Mouse (Mus musculus): ENCODE results near the gene Tas2r110. TPM values are rescaled to one million over a fixed set of nuclear protein-coding genes. Genes with fewer than 3 reads are reported as not detected.

Gene Tas2r110
- polyA plus RNA-seq (2015; fragmentation: Nextera tagmentation; extraction: Ambion mirVana): not detected in 2 replicates

GRCm38 (mm10) chr6:132867708-132868107 is at the start of gene Tas2r110:
TSS of gene Tas2r110 (plus strand) at chr6:132868008.

DNA sequence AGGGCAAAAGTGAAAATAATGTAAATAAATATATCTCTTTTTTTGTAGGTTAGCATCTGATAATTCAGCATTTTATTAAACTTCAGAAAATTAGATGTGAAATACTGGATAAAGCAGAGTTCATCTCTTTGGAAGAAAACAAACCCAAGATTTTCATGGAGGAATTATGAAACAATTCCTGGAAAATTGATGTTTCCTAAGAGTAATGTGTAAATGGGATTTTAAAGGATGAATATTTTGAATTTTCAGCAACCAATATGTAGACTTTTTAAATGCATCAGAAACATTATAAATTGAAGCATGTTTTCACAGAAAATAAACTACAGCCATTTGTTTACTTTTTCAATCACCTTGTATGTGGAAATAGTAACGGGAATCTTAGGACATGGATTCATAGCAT is 21.0 kb upstream of the Tas2r110 start, which contains the start of gene Tas2r123:
Gene Tas2r123 (plus strand): TSS at position 301 of the 400 bp plus-strand sequence.

DNA sequence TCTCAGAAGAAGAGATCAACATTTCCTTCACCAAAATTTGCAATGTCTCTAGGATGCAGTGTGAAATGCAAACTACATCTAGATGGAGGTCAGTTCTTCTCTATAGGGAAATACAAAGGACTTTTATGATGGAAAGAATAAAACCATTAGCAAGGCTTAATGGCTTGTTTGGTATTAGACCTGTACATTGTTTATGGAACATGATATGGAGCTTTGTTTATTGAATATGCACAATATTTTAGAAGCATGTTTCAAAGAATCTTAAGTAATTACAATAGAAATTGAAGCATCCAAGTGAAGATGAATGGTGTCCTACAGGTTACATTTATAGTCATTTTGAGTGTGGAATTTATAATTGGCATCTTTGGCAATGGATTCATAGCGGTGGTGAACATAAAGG is 12.7 kb upstream of the Tas2r110 start, which contains the start of gene Tas2r116:
Gene Tas2r116 (plus strand): TSS at position 301 of the 400 bp plus-strand sequence.

DNA sequence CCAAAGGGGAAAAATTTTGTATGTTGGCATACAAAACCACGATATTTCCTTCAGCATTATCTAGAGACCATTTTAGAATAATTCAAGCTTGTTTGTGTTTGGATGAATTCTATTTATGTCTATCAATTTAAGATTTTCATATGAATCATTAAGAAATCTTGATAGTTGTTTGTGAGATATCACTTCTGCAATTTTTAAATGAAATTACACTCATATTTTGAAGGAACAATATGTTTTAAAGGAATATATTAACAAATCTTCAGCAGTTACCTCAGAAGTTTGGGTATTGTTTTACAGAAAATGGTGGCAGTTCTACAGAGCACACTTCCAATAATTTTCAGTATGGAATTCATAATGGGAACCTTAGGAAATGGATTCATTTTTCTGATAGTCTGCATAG is 24.9 kb downstream of the Tas2r110 start, which contains the start of gene Tas2r113:
Gene Tas2r113 (plus strand): TSS at position 301 of the 400 bp plus-strand sequence.

DNA sequence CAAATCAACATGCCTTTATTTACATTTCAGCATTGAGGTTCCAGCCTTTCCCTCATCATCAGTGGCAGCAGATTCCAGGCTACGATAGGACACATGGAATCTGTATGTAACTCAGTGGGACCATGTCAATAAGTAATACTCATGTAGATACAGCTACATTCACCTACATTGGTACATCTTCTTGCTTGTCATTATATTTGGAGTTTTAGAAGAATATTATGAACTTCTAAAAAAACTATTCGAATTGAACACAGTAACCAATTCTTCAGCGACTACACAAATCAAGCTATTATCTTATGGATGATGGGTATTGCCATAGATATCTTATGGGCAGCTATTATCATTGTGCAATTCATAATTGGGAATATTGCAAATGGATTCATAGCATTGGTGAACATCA is 41.5 kb downstream of the Tas2r110 start, which contains the start of gene Tas2r125:
Gene Tas2r125 (plus strand): TSS at position 301 of the 400 bp plus-strand sequence.

Other genes starting within 250 kb of the Tas2r110 start
- gene A630073D07Rik, start 216.5 kb upstream of the Tas2r110 start, polyA plus RNA-seq (2015; fragmentation: Nextera tagmentation; extraction: Ambion mirVana): not detected in 2 replicates
- not detected in 2 replicates for gene Tas2r120, start 211.1 kb upstream of the Tas2r110 start, polyA plus RNA-seq (2015; fragmentation: Nextera tagmentation; extraction: Ambion mirVana)
- gene Tas2r121, start 167.0 kb upstream of the Tas2r110 start, polyA plus RNA-seq (2015; fragmentation: Nextera tagmentation; extraction: Ambion mirVana): not detected in 2 replicates
- not detected in 2 replicates for gene Tas2r122, start 156.1 kb upstream of the Tas2r110 start, polyA plus RNA-seq (2015; fragmentation: Nextera tagmentation; extraction: Ambion mirVana)
- not detected in 2 replicates for gene Tas2r115, start 130.0 kb upstream of the Tas2r110 start, polyA plus RNA-seq (2015; fragmentation: Nextera tagmentation; extraction: Ambion mirVana)
- gene Tas2r124, start 113.3 kb upstream of the Tas2r110 start, polyA plus RNA-seq (2015; fragmentation: Nextera tagmentation; extraction: Ambion mirVana): not detected in 2 replicates
- gene Tas2r102, start 105.9 kb upstream of the Tas2r110 start, polyA plus RNA-seq (2015; fragmentation: Nextera tagmentation; extraction: Ambion mirVana): not detected in 2 replicates
- not detected in 2 replicates for gene Tas2r136, start 89.8 kb upstream of the Tas2r110 start, polyA plus RNA-seq (2015; fragmentation: Nextera tagmentation; extraction: Ambion mirVana)
- not detected in 2 replicates for gene Tas2r117, start 65.2 kb upstream of the Tas2r110 start, polyA plus RNA-seq (2015; fragmentation: Nextera tagmentation; extraction: Ambion mirVana)
- gene Tas2r123, start 20.9 kb upstream of the Tas2r110 start, polyA plus RNA-seq (2015; fragmentation: Nextera tagmentation; extraction: Ambion mirVana): not detected in 2 replicates
- gene Tas2r116, start 12.6 kb upstream of the Tas2r110 start, polyA plus RNA-seq (2015; fragmentation: Nextera tagmentation; extraction: Ambion mirVana): not detected in 2 replicates
- gene Tas2r113, start 25.0 kb downstream of the Tas2r110 start, polyA plus RNA-seq (2015; fragmentation: Nextera tagmentation; extraction: Ambion mirVana): not detected in 2 replicates
- not detected in 2 replicates for gene Tas2r125, start 41.6 kb downstream of the Tas2r110 start, polyA plus RNA-seq (2015; fragmentation: Nextera tagmentation; extraction: Ambion mirVana)
- not detected in 2 replicates for gene Tas2r129, start 83.1 kb downstream of the Tas2r110 start, polyA plus RNA-seq (2015; fragmentation: Nextera tagmentation; extraction: Ambion mirVana)
- gene Tas2r131, start 89.9 kb downstream of the Tas2r110 start, polyA plus RNA-seq (2015; fragmentation: Nextera tagmentation; extraction: Ambion mirVana): not detected in 2 replicates
- not detected in 2 replicates for gene Tas2r109, start 113.0 kb downstream of the Tas2r110 start, polyA plus RNA-seq (2015; fragmentation: Nextera tagmentation; extraction: Ambion mirVana)
- gene Tas2r103, start 169.1 kb downstream of the Tas2r110 start, polyA plus RNA-seq (2015; fragmentation: Nextera tagmentation; extraction: Ambion mirVana): not detected in 2 replicates
- not detected in 2 replicates for gene Tas2r140, start 187.8 kb downstream of the Tas2r110 start, polyA plus RNA-seq (2015; fragmentation: Nextera tagmentation; extraction: Ambion mirVana)
- 67.6 and 85.7 TPM in 2 replicates for gene Smim10l1, start 236.9 kb downstream of the Tas2r110 start, polyA plus RNA-seq (2015; fragmentation: Nextera tagmentation; extraction: Ambion mirVana)